Mouse (Mus musculus) skeletal muscle tissue, postnatal 0 days (tissue): ENCODE data around the gene Ipo5. TPM values are rescaled to one million over a fixed set of nuclear protein-coding genes. Genes with fewer than 3 reads are reported as not detected.

Experiments used
- polyA plus RNA-seq: library from polyadenylated mRNA; unstranded; fragments of >200 nt; fragmentation: Nextera tagmentation; extraction: Ambion mirVana; gene quantifications from 2 replicates; pipeline ENCODE4 v1.2.1, GENCODE M21; 2015

Ipo5 gene
- polyA plus RNA-seq, result 47.1 and 49.3 TPM in 2 replicates

DNA sequence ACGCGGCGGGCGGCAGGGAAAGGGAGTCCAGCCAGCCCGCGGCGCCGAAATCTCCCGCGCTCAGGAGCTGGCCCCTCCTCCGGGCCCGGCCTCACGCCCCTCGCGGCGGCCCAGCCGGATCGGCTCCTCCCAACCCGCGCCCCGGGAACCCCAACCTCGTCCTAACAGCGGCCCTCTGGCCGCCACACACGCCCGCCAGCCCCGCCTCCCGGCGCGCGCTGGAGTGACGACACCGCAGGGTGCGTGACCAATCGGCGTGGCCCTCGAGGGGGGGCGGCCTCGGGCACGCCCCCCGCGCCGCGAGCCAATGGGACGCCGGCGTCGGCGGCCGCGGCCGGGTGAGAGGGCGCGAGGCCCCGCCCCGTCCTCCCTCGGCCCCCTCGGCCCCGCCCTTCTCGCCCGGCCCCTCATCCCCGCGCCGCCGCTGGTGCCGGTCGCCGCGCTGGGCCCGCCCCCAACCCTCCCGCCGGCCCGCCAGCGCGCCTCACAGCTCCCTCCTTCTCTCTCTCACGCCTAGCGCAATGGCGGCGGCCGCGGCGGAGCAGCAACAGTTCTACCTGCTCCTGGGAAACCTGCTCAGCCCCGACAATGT is at the start of gene Ipo5:
Gene Ipo5, plus strand, starts transcription at position 492 of the 592 bp plus-strand sequence.

Other genes with a start within 250 kb of the Ipo5 start
- gene Farp1, start 124.0 kb downstream of the Ipo5 start, polyA plus RNA-seq, result 10.3 and 10.5 TPM in 2 replicates